Mouse (Mus musculus) limb, embryonic 15.5 days (tissue): ENCODE data around the gene Erbb2. TPM values are rescaled to one million over a fixed set of nuclear protein-coding genes. Genes with fewer than 3 reads are reported as not detected.

Experiments
- ATAC-seq: fragments of 200-750 bp; cut with Nextera tagmentation; 2 replicates; pipeline ENCODE4 v1.8.0; 2017; ENCODE audit warnings: low read depth, moderate TSS enrichment; ENCODE audit not compliant: insufficient number of reproducible peaks, low FRiP score, low TSS enrichment
- H3K27ac ChIP-seq: fragments of 300-500 bp; sonication (generic); 2 replicates; pipeline ENCODE4 v1.5.1; 2015; ENCODE audit warnings: moderate library complexity, mild to moderate bottlenecking, inconsistent platforms
- H3K27me3 ChIP-seq: fragments of 300-500 bp; sonication (generic); 2 replicates; pipeline ENCODE4 v1.6.1; 2015; ENCODE audit warnings: inconsistent platforms
- H3K36me3 ChIP-seq: fragments of 300-500 bp; sonication (generic); 2 replicates; pipeline ENCODE4 v1.6.1; 2015; ENCODE audit warnings: inconsistent platforms
- H3K4me1 ChIP-seq: fragments of 300-500 bp; sonication (generic); 2 replicates; pipeline ENCODE4 v1.6.1; 2015; ENCODE audit warnings: inconsistent platforms
- H3K4me2 ChIP-seq: fragments of 300-500 bp; sonication (generic); 2 replicates; pipeline ENCODE4 v1.6.1; 2015; ENCODE audit warnings: mild to moderate bottlenecking, inconsistent platforms
- H3K4me3 ChIP-seq: fragments of 300-500 bp; sonication (generic); 2 replicates; pipeline ENCODE4 v1.5.1; 2015; ENCODE audit warnings: mild to moderate bottlenecking, inconsistent platforms
- H3K9ac ChIP-seq: fragments of 300-500 bp; sonication (generic); 2 replicates; pipeline ENCODE4 v1.6.1; 2015; ENCODE audit warnings: inconsistent platforms
- H3K9me3 ChIP-seq: fragments of 300-500 bp; sonication (generic); 2 replicates; pipeline ENCODE4 v1.6.1; 2016; ENCODE audit warnings: inconsistent platforms
- WGBS: fragments of 180-500 bp; shearing (Covaris S2); methylation state at CpG from one replicate; pipeline ENCODE4 v1.1.7; 2015; 5-methylcytosine and 5-hydroxymethylcytosine counted together
- polyA plus RNA-seq: library from polyadenylated mRNA; unstranded; fragments of >200 nt; fragmentation: Nextera tagmentation; extraction: Ambion mirVana; gene quantifications from 2 replicates; pipeline ENCODE4 v1.2.1, GENCODE M21; 2015

The Erbb2 gene
- polyA plus RNA-seq, 1 experiment from 2014 or later = 70.7 TPM

GRCm38 (mm10) chr11:98406621-98407020 lies 5.6 kb upstream of the Erbb2 start:
- Histone ChIP-seq H3K9me3 (no peaks in the 10 kb centered on the region), H3K9ac (no peak overlapping the region), H3K4me1 (peaks cover 19% of the 10 kb centered on the region), H3K4me3 (no peak overlapping the region), H3K27ac (no peak overlapping the region), H3K36me3 (no peaks in the 10 kb centered on the region), H3K27me3 (no peaks in the 10 kb centered on the region), H3K4me2 (no peak overlapping the region)
- WGBS = 62% methylated on average over 6 of the region's 6 CpGs
- no peak for ATAC-seq

DNA sequence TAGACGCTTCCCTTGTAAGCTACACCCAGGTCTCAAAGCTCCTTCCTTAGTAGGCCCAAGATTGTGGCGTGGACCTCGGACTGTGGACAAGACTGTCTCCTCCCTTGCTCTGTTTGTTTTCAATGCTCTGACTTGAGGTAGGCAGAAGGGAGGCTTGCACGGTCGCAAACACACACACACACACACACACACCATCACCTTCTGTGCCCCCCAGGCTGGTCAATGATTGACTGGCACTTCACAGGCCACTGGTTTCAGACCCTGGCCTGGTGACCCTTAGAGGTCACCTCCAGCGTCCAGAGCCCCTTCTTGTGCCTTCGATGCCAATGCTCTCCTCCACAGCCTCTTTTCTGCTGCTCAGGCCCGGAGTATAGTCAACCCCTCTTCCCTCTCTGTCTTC lies 3.4 kb upstream of the Erbb2 start:
- WGBS = 64% methylated on average over 8 of the region's 8 CpGs
- Histone ChIP-seq H3K9me3 (no peaks in the 10 kb centered on the region), H3K9ac (no peak overlapping the region), H3K36me3 (no peaks in the 10 kb centered on the region), H3K4me2 (peak overlapping the region; percentile 34), H3K27ac (peak overlapping the region; percentile 63), H3K4me1 (peaks cover 30% of the 10 kb centered on the region), H3K4me3 (peak overlapping the region; percentile 8), H3K27me3 (no peaks in the 10 kb centered on the region)
- no peak for ATAC-seq

GRCm38 (mm10) chr11:98409341-98409822 lies 2.9 kb upstream of the Erbb2 start:
- Histone ChIP-seq H3K9ac (no peak overlapping the region), H3K27me3 (no peaks in the 10 kb centered on the region), H3K27ac (peak overlapping the region; percentile 63), H3K9me3 (no peaks in the 10 kb centered on the region), H3K4me1 (peaks cover 35% of the 10 kb centered on the region), H3K4me3 (peak overlapping the region; percentile 8), H3K4me2 (peak overlapping the region; percentile 34), H3K36me3 (no peaks in the 10 kb centered on the region)
- ATAC-seq = no peak
- WGBS = 4% methylated on average over 10 of the region's 10 CpGs

DNA sequence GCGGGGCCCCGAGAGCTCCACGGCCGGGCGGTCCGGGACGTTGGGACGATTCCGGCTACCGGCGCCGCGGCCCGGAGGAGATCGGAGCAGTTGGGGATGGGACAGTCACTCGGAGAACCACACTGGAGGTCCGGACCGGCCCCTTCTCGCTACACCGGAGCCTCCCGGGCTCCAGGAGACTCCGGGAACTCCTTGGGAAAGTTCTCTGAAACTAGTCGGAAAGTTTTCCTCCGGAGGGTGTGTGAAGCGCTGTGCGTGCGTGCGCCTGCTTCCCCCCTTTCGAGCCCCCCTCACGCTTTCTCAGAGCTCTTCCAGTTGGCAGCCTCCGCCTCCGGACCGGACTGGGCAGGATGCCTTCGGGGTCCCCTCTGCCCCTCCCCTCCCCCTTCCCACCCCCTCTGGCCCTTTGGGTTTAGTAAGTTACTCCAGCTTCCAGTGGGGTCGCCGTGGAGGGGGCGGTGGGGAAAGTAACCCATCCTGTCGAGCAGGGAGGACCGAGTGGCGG lies 579 bp downstream of the Erbb2 start:
- Histone ChIP-seq H3K27me3 (no peaks in the 10 kb centered on the region), H3K4me3 (peak overlapping the region; percentile 98), H3K9ac (peak overlapping the region; percentile 93), H3K9me3 (no peaks in the 10 kb centered on the region), H3K36me3 (no peaks in the 10 kb centered on the region), H3K27ac (peak overlapping the region; percentile 99), H3K4me1 (peaks cover 59% of the 10 kb centered on the region), H3K4me2 (peak overlapping the region; percentile 63)
- ATAC-seq = peak; percentile 53; the same call in 1 of the 2 replicates
- WGBS = under 1% methylated on average over 40 of the region's 40 CpGs

DNA sequence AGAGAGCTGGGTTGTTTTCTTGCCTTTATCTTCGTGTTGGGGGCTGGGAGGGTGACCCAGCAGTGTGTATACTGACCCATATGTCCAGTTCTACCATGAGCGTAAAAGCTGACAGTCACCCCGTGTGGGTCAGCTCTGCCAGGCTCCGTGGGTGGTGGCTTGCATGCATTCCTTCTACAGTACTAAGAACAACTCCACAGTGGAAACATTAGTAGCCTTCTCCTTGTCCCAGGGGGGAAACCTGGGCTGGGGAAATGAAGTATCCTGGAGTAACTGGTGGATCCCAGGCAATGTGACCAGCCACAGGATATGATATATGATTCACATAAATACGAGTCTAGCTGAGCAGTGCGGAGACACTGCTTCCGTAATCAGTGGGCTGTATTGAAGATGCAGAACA lies 1.5 kb downstream of the Erbb2 start:
- H3K4me2 ChIP-seq = peak overlapping the region; percentile 63
- H3K4me3 ChIP-seq = peak overlapping the region; percentile 98
- H3K27ac ChIP-seq = peak overlapping the region; percentile 60
- no peak for ATAC-seq
- H3K27me3 ChIP-seq = no peaks in the 10 kb centered on the region
- H3K36me3 ChIP-seq = no peaks in the 10 kb centered on the region
- no peaks in the 10 kb centered on the region for H3K9me3 ChIP-seq
- H3K9ac ChIP-seq = peak overlapping the region; percentile 93
- 13% methylated on average over 7 of the region's 7 CpGs for WGBS
- peaks cover 66% of the 10 kb centered on the region for H3K4me1 ChIP-seq

DNA sequence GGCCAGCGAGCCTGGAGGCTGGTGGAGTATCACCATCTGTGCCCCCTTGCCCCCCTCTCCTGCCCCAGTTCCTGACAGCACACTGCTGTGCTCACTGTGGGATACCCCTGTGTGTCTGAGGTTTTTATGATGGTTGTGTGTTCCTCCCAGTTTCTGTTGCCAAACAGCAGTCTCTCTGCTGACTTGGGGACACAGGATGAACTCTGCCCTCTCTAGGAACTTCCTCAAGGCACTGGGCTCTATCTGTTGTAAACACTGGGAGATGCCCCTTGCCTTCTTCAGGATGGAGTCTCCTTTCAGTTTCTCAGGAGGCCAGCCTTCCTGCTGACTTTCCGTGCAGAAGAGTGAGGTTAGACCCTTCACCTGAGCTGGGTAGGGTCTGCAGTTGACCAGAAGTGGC lies 1.9 kb downstream of the Erbb2 start:
- Histone ChIP-seq H3K4me1 (peaks cover 66% of the 10 kb centered on the region), H3K4me2 (peak overlapping the region; percentile 63), H3K27me3 (no peaks in the 10 kb centered on the region), H3K9ac (peak overlapping the region; percentile 93; the same call in 1 of the 2 replicates), H3K36me3 (no peaks in the 10 kb centered on the region; the same call in 1 of the 2 replicates), H3K27ac (0 out of 2 replicates have a peak overlapping the region, but pooled peaks have one; percentile 33), H3K4me3 (peak overlapping the region; percentile 98), H3K9me3 (no peaks in the 10 kb centered on the region)
- 30% methylated on average over 2 of the region's 2 CpGs for WGBS
- no peak for ATAC-seq

- Histone ChIP-seq H3K36me3 (peaks cover 26% of the 10 kb centered on the region), H3K9me3 (no peaks in the 10 kb centered on the region), H3K27me3 (no peaks in the 10 kb centered on the region), H3K4me1 (peaks cover 53% of the 10 kb centered on the region), H3K4me2 (no peak overlapping the region), H3K9ac (no peak overlapping the region), H3K4me3 (no peak overlapping the region), H3K27ac (0 out of 2 replicates have a peak overlapping the region, but pooled peaks have one; percentile 43)
- WGBS = 52% methylated on average over 1 of the region's 1 CpGs
- ATAC-seq = no peak
Observed at GRCm38 (mm10) chr11:98417074-98417473, 4.8 kb downstream of the Erbb2 start.

- H3K4me2 ChIP-seq = no peak overlapping the region
- WGBS = 52% methylated on average over 4 of the region's 6 CpGs
- no peak overlapping the region for H3K9ac ChIP-seq
- no peak overlapping the region for H3K4me3 ChIP-seq
- no peaks in the 10 kb centered on the region for H3K9me3 ChIP-seq
- H3K27me3 ChIP-seq = no peaks in the 10 kb centered on the region
- H3K4me1 ChIP-seq = peaks cover 52% of the 10 kb centered on the region
- no peak for ATAC-seq
- H3K27ac ChIP-seq = peak overlapping the region; percentile 67
- peaks cover 38% of the 10 kb centered on the region for H3K36me3 ChIP-seq
Observed at GRCm38 (mm10) chr11:98418273-98418672, 6.0 kb downstream of the Erbb2 start.

DNA sequence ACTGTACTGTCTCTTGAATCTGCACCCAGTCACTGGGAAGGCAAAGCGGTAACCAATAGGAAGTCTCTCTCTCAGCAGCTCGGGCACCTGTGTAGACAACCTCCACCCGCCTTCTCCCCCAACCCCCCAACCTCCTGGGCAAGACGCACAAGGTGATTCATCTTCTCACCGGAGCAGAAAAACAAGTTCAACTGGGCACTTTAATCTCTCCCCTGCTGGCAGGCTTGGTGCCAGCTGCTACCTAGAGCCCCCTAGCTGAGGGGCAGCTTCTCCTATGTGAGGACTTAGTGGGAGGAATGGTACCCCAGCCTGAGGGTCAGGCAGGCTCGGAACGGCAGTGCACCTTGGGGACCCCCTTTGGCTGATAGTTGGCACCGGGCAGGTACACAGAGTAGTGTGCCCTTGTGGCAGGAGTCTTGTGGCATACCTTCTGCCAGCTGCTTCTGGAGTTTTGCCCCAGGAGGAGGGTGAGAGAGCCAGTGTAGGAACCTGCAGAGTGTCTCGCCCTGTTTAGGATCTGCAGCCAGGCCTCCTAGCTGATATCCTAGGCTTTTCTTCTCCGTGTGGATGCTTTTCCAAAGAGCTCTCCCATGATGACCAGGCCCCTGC lies 6.8 kb downstream of the Erbb2 start:
- no peaks in the 10 kb centered on the region for H3K27me3 ChIP-seq
- H3K9me3 ChIP-seq = no peaks in the 10 kb centered on the region
- WGBS = 74% methylated on average over 10 of the region's 10 CpGs
- peak overlapping the region; percentile 67 for H3K27ac ChIP-seq
- H3K4me3 ChIP-seq = no peak overlapping the region
- H3K4me2 ChIP-seq = no peak overlapping the region
- H3K9ac ChIP-seq = no peak overlapping the region
- peaks cover 45% of the 10 kb centered on the region for H3K4me1 ChIP-seq
- no peak for ATAC-seq
- peaks cover 45% of the 10 kb centered on the region for H3K36me3 ChIP-seq

DNA sequence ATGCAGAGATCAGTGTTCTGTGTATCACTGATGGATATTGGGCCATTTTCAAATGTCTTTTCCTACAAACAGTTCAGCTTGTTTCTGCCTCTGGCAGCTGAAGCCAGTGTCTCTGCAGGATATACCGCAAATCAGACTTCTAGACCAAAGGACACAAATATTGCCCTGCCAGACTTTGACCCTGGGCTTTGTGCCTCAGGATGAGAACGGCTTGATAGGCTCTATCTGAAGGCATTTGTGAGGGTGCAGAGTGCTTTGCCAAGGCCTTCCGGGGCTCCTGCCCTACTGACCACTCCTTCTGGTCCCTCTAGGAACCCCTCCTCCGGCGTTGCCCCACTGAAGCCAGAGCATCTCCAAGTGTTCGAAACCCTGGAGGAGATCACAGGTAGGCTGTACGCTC lies 14.3 kb downstream of the Erbb2 start:
- Histone ChIP-seq H3K9ac (no peak overlapping the region), H3K27me3 (no peaks in the 10 kb centered on the region), H3K9me3 (no peaks in the 10 kb centered on the region), H3K27ac (no peak overlapping the region), H3K4me2 (no peak overlapping the region), H3K4me1 (0 out of 2 replicates have a peak, but pooled peaks cover 3% of the 10 kb centered on the region), H3K4me3 (no peak overlapping the region), H3K36me3 (peaks cover 98% of the 10 kb centered on the region)
- ATAC-seq = no peak
- WGBS = 92% methylated on average over 7 of the region's 7 CpGs

- H3K27ac ChIP-seq = 0 out of 2 replicates have a peak overlapping the region, but pooled peaks have one; percentile 57
- no peaks in the 10 kb centered on the region for H3K27me3 ChIP-seq
- no peak for ATAC-seq
- H3K9me3 ChIP-seq = no peaks in the 10 kb centered on the region
- 0 out of 2 replicates have a peak, but pooled peaks cover 3% of the 10 kb centered on the region for H3K4me1 ChIP-seq
- WGBS = 73% methylated on average over 5 of the region's 5 CpGs
- peaks cover 97% of the 10 kb centered on the region for H3K36me3 ChIP-seq
- H3K9ac ChIP-seq = no peak overlapping the region
- no peak overlapping the region for H3K4me3 ChIP-seq
- H3K4me2 ChIP-seq = no peak overlapping the region
Observed at GRCm38 (mm10) chr11:98428436-98428835, 16.2 kb downstream of the Erbb2 start.

GRCm38 (mm10) chr11:98431743-98432502 lies 19.7 kb downstream of the Erbb2 start:
- H3K36me3 ChIP-seq = peaks cover 97% of the 10 kb centered on the region
- 74% methylated on average over 9 of the region's 9 CpGs for WGBS
- H3K27ac ChIP-seq = no peak overlapping the region
- no peaks in the 10 kb centered on the region for H3K27me3 ChIP-seq
- no peak overlapping the region for H3K9ac ChIP-seq
- no peak overlapping the region for H3K4me3 ChIP-seq
- H3K9me3 ChIP-seq = no peaks in the 10 kb centered on the region
- no peak for ATAC-seq
- H3K4me2 ChIP-seq = no peak overlapping the region
- H3K4me1 ChIP-seq = 0 out of 2 replicates have a peak, but pooled peaks cover 3% of the 10 kb centered on the region
